Mouse (Mus musculus) B cell, adult 67 days (primary cell): Measurements from ENCODE around the gene Pus1. TPM values are rescaled to one million over a fixed set of nuclear protein-coding genes. Genes with fewer than 3 reads are reported as not detected.

Experiments
- total RNA-seq, 2 experiments: library from RNA; stranded (reverse); gene quantifications; 4 replicates each; pipeline ENCODE4 v1.2.4; 2023

Gene Pus1
- 10 to 100 TPM; 32.5 to 38.1 TPM for total RNA-seq

DNA sequence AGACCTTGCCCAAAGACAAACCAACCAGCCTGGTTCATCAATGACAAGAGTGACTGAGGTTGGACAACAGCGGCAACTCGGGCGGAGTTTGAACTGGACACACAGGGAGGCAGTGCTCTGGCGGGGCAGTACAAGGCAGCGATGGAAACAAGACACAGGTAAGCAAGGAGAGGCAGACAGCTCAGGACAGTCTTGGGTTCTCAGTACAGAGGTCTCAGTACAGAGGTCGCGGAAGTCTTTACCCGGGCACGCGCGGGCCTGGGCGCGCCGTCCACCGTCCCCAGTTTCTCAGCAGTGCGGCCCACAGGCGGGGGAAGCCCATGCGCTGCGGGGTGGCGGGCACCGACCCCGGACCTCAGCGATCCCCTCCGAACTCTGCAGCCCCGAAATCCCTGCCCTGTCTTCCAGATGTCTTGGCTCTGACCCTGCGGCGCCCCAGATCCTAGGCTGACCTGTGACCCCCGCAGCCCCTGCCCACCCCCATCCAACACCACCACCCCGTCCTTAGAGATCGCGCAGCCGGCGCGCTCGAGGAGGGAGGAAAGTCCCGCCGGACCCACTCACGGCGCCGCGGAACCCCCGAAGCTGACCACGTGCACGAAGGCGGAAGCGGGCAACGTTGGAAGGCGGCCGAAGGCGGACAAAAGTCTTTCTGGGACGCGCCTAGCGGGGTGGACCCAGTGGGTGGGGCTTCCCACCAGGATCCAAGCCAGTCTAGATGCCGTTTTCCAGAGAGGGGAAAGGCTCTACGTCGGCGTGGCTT lies at the start of gene Pus1:
Gene Pus1 (minus strand): TSS at position 662 of the 763 bp plus-strand sequence.

DNA sequence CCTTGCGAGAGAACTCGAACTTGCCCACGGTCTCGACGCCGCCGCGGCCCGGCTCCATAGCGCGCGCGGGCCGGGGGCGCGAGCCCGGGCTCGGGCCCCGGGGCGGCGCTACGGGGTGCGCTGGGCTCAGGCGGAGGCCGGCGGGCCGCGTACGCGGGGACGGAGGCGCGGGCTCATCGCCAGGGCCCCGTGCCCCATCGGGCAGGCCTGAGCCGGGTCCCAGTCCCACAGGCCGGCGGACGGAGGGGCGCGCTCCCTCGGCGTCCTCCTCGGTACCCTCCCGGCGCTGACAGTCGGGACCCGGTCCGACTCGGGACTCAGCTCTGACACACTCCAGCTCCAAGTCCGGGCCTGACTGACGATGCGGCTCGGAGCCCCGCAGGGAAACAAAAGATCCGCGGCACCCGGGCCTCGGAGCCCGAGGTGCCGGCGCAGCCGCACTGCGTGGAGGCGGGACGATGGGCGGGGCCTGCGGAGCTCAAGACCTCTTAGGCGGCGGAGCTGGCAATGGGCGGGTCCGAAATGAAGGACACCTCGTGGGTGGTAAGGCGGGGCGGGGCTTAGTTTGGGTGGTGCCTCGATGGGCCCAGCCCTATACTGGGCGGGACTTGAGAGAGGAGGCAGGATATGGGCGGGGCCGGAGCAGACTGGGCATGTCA lies 29.3 kb upstream of the Pus1 start, which contains the start of gene Ulk1:
Gene Ulk1 (minus strand): TSS at position 431 of the 659 bp plus-strand sequence.

DNA sequence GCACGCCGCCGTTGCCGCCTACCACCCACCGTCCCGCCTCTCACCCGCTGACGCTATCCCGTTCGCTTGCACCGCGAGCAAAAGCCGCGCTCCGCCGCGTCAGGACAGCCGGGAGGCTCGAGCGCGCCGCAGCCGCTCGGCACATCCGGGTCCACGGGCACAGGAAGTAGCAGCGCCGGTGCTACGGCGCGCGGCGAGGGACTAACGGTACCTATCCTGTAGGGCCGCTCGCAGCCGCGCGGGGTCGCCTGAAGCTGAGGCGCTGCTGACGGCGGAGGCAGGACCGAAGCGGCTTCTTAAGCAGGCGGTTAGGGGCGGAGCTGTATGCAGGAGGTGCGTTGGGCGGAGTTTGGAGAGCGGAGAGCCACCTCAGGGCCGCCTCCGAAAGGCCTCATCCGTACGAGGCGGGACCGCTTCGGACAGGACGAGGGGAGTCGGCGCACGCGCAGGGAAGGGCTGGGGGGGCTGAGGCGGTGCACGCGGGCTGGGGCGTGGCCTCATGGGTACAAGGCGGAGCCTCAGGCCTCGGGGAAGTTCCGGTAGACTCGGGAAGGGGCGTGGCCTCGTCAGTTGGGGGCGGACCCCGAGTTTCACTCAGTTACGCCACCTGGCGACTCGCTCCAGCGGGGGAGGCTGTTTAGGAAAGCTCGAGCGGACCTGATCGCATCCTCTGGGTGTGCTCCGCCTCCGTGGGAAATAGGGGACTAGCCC lies 9.9 kb downstream of the Pus1 start, which contains the start of gene Ep400:
Gene Ep400 (minus strand): TSS at position 270 of the 711 bp plus-strand sequence.

Other genes starting within 250 kb of the Pus1 start
- not detected for gene Galnt9, start 236.3 kb downstream of the Pus1 start, total RNA-seq
- gene Noc4l, start 127.2 kb downstream of the Pus1 start, total RNA-seq = 10 to 100 TPM; 77.7 to 83.6 TPM
- 10 to 100 TPM; 86.4 to 88.7 TPM for gene Ddx51, start 127.2 kb downstream of the Pus1 start, total RNA-seq
- 100 to 1,000 TPM; 221 to 247 TPM for gene Ep400, start 9.9 kb downstream of the Pus1 start, total RNA-seq
- 10 to 100 TPM; 45.8 to 59.2 TPM for gene Ulk1, start 29.4 kb upstream of the Pus1 start, total RNA-seq
- 10 to 100 TPM; 23.3 to 24.2 TPM for gene Hscb, start 59.1 kb upstream of the Pus1 start, total RNA-seq
- 10 to 100 TPM; 13.1 to 13.6 TPM for gene Chek2, start 59.3 kb upstream of the Pus1 start, total RNA-seq
- 10 to 100 TPM; 26.3 to 29.1 TPM for gene Ttc28, start 99.1 kb upstream of the Pus1 start, total RNA-seq